Mouse (Mus musculus) spleen, postnatal 14 days (tissue): ENCODE measurements around the gene Rab3a.
A peak's percentile ranks its signal among the peaks of the same experiment; 100 is the strongest.

ENCODE experiments used
- DNase-seq, 2 experiments: peaks; one replicate each; pipeline ENCODE4 v3.0.0; 2021 to 2022; ENCODE audit warnings: low spot score in 2 of 2

Rab3a gene

DNA sequence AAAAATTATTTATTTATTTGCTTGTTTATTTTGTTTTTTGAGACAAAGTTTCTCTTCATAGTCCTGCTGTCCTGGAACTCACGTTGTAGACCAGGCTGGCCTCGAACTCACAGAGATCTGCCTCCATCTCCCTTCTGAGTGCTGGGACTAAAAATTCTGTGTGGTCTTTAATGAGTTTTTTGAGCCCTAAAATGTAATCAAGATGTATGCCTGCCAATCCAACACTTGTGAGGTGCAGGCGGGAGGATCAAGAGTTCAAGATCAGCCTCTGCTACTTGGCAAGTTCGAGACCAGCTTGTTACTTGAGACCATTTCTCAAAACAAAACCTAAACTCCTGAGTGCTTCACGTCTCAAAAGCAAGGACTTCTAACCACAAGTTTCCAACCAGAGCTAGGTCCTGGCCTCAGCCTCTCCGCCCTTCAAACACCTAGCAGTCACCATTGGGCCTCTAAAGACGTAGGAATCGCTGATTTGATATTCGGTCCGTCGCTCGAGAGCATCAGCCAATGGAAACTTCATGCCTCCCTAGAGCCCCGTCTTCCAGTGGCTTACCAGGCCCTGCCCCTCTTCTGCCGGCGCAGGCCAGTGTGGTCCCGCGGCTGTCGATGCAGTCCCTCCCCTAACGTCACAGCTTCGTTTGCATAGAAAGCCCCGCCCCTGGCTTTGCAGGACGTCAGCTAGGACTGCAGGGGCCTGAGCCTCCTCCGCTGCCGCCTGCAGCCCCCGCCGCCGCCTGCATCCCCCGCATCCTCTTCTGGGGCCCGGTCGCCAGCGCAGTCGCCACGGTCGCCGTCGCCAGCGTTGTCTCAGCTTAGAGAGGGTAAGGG is at the start of gene Rab3a:
Gene Rab3a (plus strand): TSS at position 637 of the 828 bp plus-strand sequence.
- peak; percentile 89 to 93 for DNase-seq

- no peak for DNase-seq
Measured at GRCm38 (mm10) chr8:70708281-70708680, 46.2 kb upstream of the Rab3a start.

DNA sequence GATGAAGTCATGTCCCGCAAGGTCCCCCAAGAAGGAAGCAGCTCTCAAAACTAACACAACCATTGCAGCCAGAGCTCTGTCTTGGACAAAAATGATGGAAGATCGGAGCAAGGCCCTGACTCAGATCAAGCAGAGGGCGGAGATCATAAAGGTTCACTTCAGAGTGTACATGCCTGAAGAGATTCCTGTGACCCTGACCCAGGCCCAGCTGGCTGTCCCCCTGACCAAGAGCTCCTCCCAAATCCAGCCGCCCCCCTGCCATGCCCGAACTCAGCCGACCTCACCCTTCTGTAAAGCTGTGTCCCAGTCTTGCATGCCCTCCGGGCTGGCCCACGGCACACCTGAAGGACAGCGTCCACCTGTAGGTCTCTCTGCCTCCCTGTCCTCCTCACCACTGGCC is 44.7 kb upstream of the Rab3a start:
- no peak for DNase-seq

- DNase-seq, result no peak
Measured at GRCm38 (mm10) chr8:70710296-70710695, 44.2 kb upstream of the Rab3a start.

GRCm38 (mm10) chr8:70711041-70711440 is 43.4 kb upstream of the Rab3a start:
- DNase-seq, result no peak

GRCm38 (mm10) chr8:70713991-70714390 is 40.5 kb upstream of the Rab3a start:
- DNase-seq, result no peak

DNA sequence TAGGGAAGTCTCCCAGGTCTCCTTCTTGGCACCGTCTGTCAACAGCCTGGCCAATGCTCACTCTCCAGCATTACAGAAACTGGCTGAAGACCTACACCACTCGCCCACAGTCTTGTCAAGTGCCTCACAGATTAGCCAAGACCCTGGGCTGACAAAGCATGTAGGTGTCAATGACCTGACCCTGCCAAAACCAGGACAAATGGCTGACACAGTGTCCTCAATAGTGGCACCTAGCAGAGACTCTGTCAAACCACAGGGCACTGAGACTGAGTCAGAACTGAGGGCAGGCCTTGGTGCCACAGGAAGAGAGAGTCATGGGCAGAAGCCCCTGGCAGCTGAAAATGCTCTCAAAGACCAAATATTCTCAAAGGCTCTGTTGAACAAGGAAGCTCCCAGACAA is 39.4 kb upstream of the Rab3a start:
- no peak for DNase-seq

- DNase-seq, result no peak
Measured at GRCm38 (mm10) chr8:70716521-70717400, 37.7 kb upstream of the Rab3a start.

DNA sequence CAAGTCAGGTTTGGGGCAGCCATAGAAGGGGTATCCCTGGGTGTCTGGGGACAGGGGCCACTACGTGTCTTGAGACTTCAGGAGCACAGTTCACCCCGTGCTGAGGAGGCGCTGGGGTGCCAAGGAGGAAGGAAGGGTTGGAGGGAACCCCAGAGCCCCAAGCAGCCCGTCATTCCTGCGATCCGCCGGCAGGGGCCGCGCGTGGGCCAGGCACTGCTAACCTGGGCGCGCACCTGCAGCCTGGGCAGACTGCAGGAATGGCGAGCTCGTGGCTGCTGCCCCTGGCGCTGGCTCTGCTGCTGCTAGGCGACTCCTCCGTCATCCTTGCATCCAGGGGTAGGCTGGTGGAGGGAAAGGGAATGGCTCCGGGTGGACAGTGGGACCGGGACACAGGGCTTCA is 36.2 kb upstream of the Rab3a start, which contains the start of gene Gm3336:
Gene Gm3336 (plus strand): TSS at position 247 of the 400 bp plus-strand sequence.
- DNase-seq, result peak; percentile 55 to 79

- DNase-seq, result no peak
Measured at GRCm38 (mm10) chr8:70719796-70720270, 34.6 kb upstream of the Rab3a start.

DNA sequence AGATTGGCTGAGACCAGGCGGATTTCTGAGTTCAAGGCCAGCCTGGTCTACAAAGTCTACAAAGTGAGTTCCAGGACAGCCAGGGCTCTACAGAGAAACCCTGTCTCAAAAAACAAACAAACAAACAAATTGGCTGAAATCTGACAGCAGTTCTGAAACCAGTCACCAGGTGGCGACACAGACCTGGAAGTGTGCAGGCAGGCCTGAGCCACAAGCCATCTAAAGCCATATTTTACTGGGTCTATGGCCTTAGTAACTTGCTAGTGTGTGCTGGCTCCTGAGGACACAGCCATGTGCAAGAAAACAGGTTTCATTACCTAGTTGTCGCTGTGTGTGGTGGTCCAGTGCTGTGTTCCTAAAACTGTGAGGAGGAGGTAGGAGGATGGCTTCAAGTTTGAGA is 33.7 kb upstream of the Rab3a start:
- DNase-seq, result peak; percentile 56 to 81

DNA sequence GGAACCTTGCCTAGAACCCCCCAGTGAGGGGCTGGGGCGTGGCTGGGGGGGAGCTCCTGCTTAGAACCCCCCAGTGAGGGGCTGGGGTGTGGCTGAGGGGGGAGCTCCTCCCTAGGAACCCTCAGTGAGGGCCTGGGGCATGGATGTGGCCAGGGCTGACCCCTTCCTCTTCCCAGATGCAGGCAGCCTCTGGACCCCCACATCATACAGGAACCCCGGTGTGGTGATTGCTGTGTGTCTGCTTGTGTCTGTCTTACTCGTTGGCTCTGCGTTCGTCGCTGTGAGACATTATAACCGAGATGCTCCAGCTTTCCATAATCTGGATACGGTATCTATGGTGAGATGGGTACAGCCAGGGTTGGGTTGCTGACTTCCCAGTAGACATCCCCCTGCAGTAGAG is 32.9 kb upstream of the Rab3a start:
- DNase-seq, result no peak

DNA sequence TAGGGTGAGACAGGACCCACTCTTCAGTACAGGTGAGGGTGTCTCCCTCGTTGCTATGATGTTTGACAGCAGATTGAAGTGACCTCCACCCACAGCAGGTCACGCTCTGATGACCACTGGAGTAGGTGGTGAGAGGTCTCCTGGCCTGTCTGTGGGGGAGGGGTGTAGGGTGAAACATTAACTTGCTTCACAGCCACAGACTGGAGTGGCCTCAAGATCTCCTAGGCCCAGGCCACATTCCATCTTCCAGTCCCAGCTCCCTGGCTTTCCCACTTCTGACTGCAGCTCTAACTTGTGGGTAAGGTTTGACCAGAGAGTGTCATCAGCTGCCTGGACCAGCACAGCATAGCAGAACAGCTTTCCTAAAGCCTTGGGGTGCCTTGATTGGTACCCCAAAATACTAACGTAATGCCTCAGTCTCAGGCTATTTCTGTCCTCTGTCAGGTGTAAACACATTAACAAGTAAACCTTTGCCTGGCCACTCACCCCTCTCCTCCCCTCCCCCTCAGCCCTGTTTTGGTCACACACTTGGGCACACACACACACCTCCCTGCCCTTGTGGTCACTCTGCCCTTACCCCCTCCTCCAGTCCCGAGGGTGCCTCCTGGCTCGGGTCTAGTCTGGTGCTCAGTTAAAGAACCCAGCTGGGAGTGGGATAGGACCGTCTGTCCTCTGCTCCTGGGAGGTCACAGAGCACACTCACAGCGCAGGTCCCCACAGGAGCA is 30.8 kb upstream of the Rab3a start, which contains the start of gene Pde4c:
Gene Pde4c (plus strand): TSS at position 235 of the 725 bp plus-strand sequence.
- DNase-seq, result no peak

DNA sequence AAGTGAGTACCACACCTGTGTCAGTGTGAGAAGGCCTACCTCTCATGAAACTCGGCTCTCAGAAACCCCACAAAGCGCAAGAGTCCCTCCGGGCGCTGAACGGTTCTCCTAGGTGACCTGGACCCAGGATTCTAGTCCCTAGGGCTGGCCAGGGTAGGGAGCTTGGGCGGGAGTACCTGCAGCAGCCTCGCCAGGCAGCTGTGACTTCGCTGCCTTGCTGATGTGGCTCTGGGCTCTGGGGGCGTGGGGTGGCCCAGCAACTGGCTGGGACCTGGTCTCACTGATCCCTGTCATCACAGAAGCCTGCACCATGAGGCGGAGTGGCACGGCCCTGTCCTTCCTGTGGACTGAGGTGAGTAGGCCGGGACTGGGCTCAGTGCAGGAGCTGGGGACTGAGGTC is 30.3 kb upstream of the Rab3a start:
- no peak for DNase-seq

DNA sequence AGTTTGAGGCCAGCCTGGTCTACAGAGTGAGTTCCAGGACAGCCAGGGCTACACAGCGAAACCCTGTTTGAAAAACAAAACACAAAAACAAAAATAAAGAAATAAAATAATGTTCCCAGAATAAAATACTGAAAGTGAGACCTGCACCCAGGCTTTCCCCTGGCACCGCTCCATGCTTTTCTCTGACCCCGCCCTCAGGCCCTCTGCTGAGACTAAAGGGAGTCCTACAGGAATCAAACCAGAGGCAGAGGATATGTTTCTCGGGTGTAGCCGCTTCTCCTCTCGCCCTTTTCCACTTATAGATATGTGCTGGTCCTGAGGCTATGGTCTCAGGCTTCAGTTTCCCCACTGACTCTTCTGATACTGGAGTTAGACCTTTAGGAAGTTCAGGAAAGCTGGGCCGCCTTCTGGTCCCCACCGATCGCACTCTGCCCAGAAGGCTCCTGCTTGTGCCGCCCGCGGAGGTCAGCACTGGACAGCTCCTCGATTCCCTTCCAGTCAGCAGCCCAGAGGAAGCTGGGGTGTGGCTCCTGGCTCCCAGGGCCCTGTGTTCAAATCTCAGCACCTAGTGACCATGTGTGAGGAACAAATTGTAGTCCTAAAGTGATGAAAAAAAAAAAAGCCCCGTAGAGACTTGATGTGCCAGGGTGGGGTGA is 28.6 kb upstream of the Rab3a start:
- no peak for DNase-seq

DNA sequence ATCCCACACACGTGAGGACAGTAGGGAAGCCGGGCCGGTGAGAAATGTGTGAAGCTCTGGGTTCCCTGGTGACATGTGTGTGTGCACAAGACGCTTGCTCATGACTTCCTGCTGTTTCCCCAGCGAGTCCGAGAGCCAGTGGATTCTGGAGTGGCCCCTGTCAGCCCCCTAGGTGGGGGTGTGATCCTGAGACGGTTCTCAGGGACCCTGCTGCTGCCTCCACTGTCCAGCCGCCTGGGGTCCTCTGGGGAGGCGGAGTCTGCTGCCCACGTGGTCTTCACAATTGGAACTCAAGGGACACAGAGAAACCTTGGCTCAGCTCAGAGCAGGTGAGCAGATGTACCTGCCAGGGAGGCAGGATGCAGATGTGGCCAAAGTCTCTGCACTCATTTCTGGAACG is 27.8 kb upstream of the Rab3a start:
- no peak for DNase-seq

DNA sequence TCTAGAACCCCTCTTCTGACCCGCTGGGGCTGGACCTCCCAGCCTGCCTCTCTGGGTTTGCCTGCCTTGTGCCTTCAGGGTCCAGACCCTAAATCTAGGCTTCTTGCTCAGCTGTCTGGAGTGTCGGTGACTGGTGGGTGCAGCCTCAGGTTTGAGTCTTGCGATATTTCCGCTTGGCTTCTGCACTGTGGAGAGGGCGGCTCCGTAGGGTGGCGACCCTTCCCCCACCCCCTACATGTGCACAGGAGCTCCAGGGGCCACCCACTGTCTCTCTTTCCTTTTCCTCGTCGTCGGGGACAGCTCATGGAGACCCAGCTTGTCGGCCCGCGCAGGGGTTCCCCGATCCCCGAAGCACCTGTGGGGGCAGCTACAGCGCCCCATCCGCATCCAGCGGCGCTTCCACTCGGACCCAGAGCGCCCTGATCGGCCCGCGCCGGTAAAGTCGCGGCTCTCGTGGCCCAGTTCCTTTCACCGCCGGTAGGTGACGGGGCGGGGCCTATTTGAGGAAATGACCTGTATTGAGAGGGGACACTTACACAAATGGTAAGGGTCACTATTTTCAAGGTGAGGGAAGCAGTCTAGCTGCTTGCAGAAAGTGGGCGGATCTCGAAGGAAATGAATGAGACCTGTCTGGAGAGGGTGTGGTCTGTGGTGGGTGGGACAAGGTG is 24.5 kb upstream of the Rab3a start:
- DNase-seq, result peak; percentile 43 to 53

DNA sequence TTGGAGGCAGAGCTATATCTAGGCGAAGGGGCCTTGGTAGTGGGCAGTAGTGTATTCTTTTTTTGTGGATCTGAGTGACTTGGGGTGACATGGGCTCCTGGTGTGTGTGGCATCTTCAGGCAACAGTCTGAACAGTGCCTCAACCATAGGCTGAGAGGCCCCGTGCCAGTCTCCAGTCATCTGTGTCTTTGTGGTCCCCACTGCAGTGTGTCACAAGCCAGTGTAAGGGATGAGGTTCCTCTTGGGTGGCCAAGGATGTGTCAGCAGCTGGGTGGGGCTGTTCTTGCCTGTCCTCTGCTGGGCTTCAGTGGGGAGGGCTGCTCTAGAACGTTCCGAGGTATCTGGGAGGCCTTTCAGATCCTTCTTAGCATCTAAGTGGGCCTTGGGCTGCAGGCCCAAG is 23.5 kb upstream of the Rab3a start:
- DNase-seq, result no peak

- DNase-seq, result no peak
Measured at GRCm38 (mm10) chr8:70737705-70738104, 16.8 kb upstream of the Rab3a start.

- no peak for DNase-seq
Measured at GRCm38 (mm10) chr8:70738211-70738610, 16.3 kb upstream of the Rab3a start.

- DNase-seq, result no peak
Measured at GRCm38 (mm10) chr8:70741661-70742060, 12.8 kb upstream of the Rab3a start.
